Comparison of ENCODE assay signal across 20 mouse cellular contexts in genomic region chr14:8833516-8833915, GRCm38 (mm10).
DNase-seq lines count a peak whose midpoint lies in the region; ATAC-seq lines count a peak whose summit lies in the region.
"Had no signal": no experiment of that assay in that cellular context is flagged by ENCODE, and none has a peak within 500 bp of the region (broad histone marks: within the 10 kb centered on the region; RNA-seq: fewer than 3 reads in every experiment).

No protein-coding gene starts in this region.

- ATAC-seq in lung, embryonic 15.5 days (ENCODE audit: borderline replicate concordance, extremely low read depth, low FRiP score, low TSS enrichment), result 0 out of 2 replicates have a peak, but pooled peaks have one; percentile 46
- ATAC-seq in lung, embryonic 16.5 days (ENCODE audit: low read depth), result peak; percentile 82
- ATAC-seq in intestine, embryonic 16.5 days, result no peak
- no peak for ATAC-seq in heart, embryonic 12.5 days (ENCODE audit: insufficient number of reproducible peaks, low FRiP score)
- no peak for ATAC-seq in inflammation-experienced regulatory T-cells, adult 6 months
- no peak for ATAC-seq in intestine, embryonic 15.5 days
- ATAC-seq: forebrain, embryonic 13.5 days; forebrain, embryonic 15.5 days had no signal

- H3K4me1 ChIP-seq in lung, embryonic 15.5 days, result no peaks in the 10 kb centered on the region
- no peaks in the 10 kb centered on the region for H3K4me1 ChIP-seq in lung, embryonic 16.5 days (replicated peaks; ENCODE audit: control insufficient read depth, insufficient read depth, low read length)
- H3K4me1 ChIP-seq in intestine, embryonic 16.5 days (ENCODE audit: control insufficient read depth, insufficient read depth, low read length), result no peaks in the 10 kb centered on the region
- no peaks in the 10 kb centered on the region for H3K4me1 ChIP-seq in heart, embryonic 12.5 days (replicated peaks)
- H3K4me1 ChIP-seq in intestine, embryonic 15.5 days (replicated peaks), result no peaks in the 10 kb centered on the region
- H3K4me1 ChIP-seq: embryonic facial prominence, embryonic 10.5 days; embryonic facial prominence, embryonic 12.5 days; forebrain, embryonic 13.5 days; forebrain, embryonic 15.5 days had no signal

- H3K4me2 ChIP-seq in lung, embryonic 15.5 days, result no peak overlapping the region
- no peak overlapping the region for H3K4me2 ChIP-seq in lung, embryonic 16.5 days (ENCODE audit: low read depth, low read length)
- H3K4me2 ChIP-seq in intestine, embryonic 16.5 days (ENCODE audit: low read depth, low read length), result no peak overlapping the region
- no peak overlapping the region for H3K4me2 ChIP-seq in heart, embryonic 12.5 days
- H3K4me2 ChIP-seq in intestine, embryonic 15.5 days (replicated peaks), result no peak overlapping the region
- H3K4me2 ChIP-seq: embryonic facial prominence, embryonic 12.5 days; forebrain, embryonic 13.5 days; forebrain, embryonic 15.5 days had no signal

- no peaks in the 10 kb centered on the region for H3K36me3 ChIP-seq in lung, embryonic 15.5 days
- H3K36me3 ChIP-seq in lung, embryonic 16.5 days (ENCODE audit: control insufficient read depth, insufficient read depth, low read length), result no peaks in the 10 kb centered on the region
- H3K36me3 ChIP-seq in intestine, embryonic 16.5 days (ENCODE audit: control insufficient read depth, insufficient read depth, low read length), result no peaks in the 10 kb centered on the region
- no peaks in the 10 kb centered on the region for H3K36me3 ChIP-seq in heart, embryonic 12.5 days
- H3K36me3 ChIP-seq in intestine, embryonic 15.5 days, result no peaks in the 10 kb centered on the region
- H3K36me3 ChIP-seq: embryonic facial prominence, embryonic 10.5 days; embryonic facial prominence, embryonic 12.5 days; forebrain, embryonic 15.5 days had no signal

- WGBS in lung, embryonic 15.5 days, result 62% methylated on average over 1 of the region's 1 CpGs
- 42% methylated on average over 1 of the region's 1 CpGs for WGBS in lung, embryonic 16.5 days
- 83% methylated on average over 1 of the region's 1 CpGs for WGBS in intestine, embryonic 16.5 days
- 73% methylated on average over 1 of the region's 1 CpGs for WGBS in heart, embryonic 12.5 days
- WGBS in intestine, embryonic 15.5 days, result 77% methylated on average over 1 of the region's 1 CpGs

- no peaks in the 10 kb centered on the region for H3K27me3 ChIP-seq in lung, embryonic 15.5 days
- H3K27me3 ChIP-seq in lung, embryonic 16.5 days (ENCODE audit: control insufficient read depth, insufficient read depth, low read depth, low read length), result no peaks in the 10 kb centered on the region
- no peaks in the 10 kb centered on the region for H3K27me3 ChIP-seq in intestine, embryonic 16.5 days (replicated peaks; ENCODE audit: control insufficient read depth, insufficient read depth, low read length)
- no peaks in the 10 kb centered on the region for H3K27me3 ChIP-seq in heart, embryonic 12.5 days (replicated peaks)
- H3K27me3 ChIP-seq in intestine, embryonic 15.5 days (replicated peaks), result no peaks in the 10 kb centered on the region
- H3K27me3 ChIP-seq: embryonic facial prominence, embryonic 12.5 days; forebrain, embryonic 13.5 days; forebrain, embryonic 15.5 days had no signal

- H3K9me3 ChIP-seq in lung, embryonic 15.5 days, result no peaks in the 10 kb centered on the region
- H3K9me3 ChIP-seq in lung, embryonic 16.5 days (ENCODE audit: control insufficient read depth, low read length), result no peaks in the 10 kb centered on the region
- H3K9me3 ChIP-seq in intestine, embryonic 16.5 days (ENCODE audit: control insufficient read depth, low read length), result no peaks in the 10 kb centered on the region
- H3K9me3 ChIP-seq in heart, embryonic 12.5 days (replicated peaks), result no peaks in the 10 kb centered on the region
- H3K9me3 ChIP-seq in intestine, embryonic 15.5 days, result no peaks in the 10 kb centered on the region
- H3K9me3 ChIP-seq: embryonic facial prominence, embryonic 10.5 days; embryonic facial prominence, embryonic 12.5 days; forebrain, embryonic 13.5 days; forebrain, embryonic 15.5 days had no signal

- no peak overlapping the region for H3K4me3 ChIP-seq in lung, embryonic 15.5 days
- no peak overlapping the region for H3K4me3 ChIP-seq in lung, embryonic 16.5 days (ENCODE audit: low read length)
- H3K4me3 ChIP-seq in intestine, embryonic 16.5 days (ENCODE audit: low read length), result no peak overlapping the region
- H3K4me3 ChIP-seq in heart, embryonic 12.5 days, result no peak overlapping the region
- H3K4me3 ChIP-seq in intestine, embryonic 15.5 days (replicated peaks), result no peak overlapping the region
- H3K4me3 ChIP-seq: embryonic facial prominence, embryonic 10.5 days; embryonic facial prominence, embryonic 12.5 days; forebrain, embryonic 13.5 days; forebrain, embryonic 15.5 days had no signal

- no peak overlapping the region for H3K9ac ChIP-seq in lung, embryonic 15.5 days
- H3K9ac ChIP-seq in lung, embryonic 16.5 days (ENCODE audit: low read length), result no peak overlapping the region
- H3K9ac ChIP-seq in intestine, embryonic 16.5 days (ENCODE audit: low read depth, low read length), result no peak overlapping the region
- H3K9ac ChIP-seq in heart, embryonic 12.5 days, result no peak overlapping the region
- H3K9ac ChIP-seq in intestine, embryonic 15.5 days, result no peak overlapping the region
- H3K9ac ChIP-seq: embryonic facial prominence, embryonic 12.5 days; forebrain, embryonic 13.5 days; forebrain, embryonic 15.5 days had no signal

- no peak overlapping the region for H3K27ac ChIP-seq in lung, embryonic 15.5 days
- no peak overlapping the region for H3K27ac ChIP-seq in lung, embryonic 16.5 days (ENCODE audit: low read length)
- H3K27ac ChIP-seq in intestine, embryonic 16.5 days (ENCODE audit: low read length), result no peak overlapping the region
- H3K27ac ChIP-seq in heart, embryonic 12.5 days (ENCODE audit: poor library complexity, severe bottlenecking), result no peak overlapping the region
- H3K27ac ChIP-seq in intestine, embryonic 15.5 days, result no peak overlapping the region
- H3K27ac ChIP-seq: embryonic facial prominence, embryonic 10.5 days; embryonic facial prominence, embryonic 12.5 days; forebrain, embryonic 13.5 days; forebrain, embryonic 15.5 days had no signal

- peak; percentile 3 for DNase-seq in lung, postnatal 10 days
- peak; percentile 45 for DNase-seq in lung, postnatal 25 days (ENCODE audit: low spot score)
- DNase-seq: adrenal gland, adult 2 months; adrenal gland, postnatal 10 days; adrenal gland, postnatal 25 days; cerebellum, adult 11-12 months; cerebellum, adult 2 months; cerebellum, adult 9-10 months; cerebellum, postnatal 10 days; cerebellum, postnatal 25 days had no signal

Comparison
In these comparisons a context has a peak if more than half of its experiments do, and no peak if none do; other contexts are left out.
1. ATAC-seq: peak in lung, embryonic 15.5 days (single experiment) and lung, embryonic 16.5 days (single experiment); none in intestine, embryonic 16.5 days (single experiment), heart, embryonic 12.5 days (single experiment), inflammation-experienced regulatory T-cells, adult 6 months (single experiment) and intestine, embryonic 15.5 days (single experiment).